Mouse (Mus musculus) liver, embryonic 16.5 days (tissue): ENCODE data around the gene Ryr2. TPM values are rescaled to one million over a fixed set of nuclear protein-coding genes. Genes with fewer than 3 reads are reported as not detected.

Experiments used
- ATAC-seq: fragments of 200-750 bp; cut with Nextera tagmentation; 2 replicates; pipeline ENCODE4 v1.8.0; 2017; ENCODE audit warnings: low read depth, mild to moderate bottlenecking, moderate number of reproducible peaks, moderate library complexity
- H3K27ac ChIP-seq: fragments of 300-500 bp; sonication (generic); 2 replicates; pipeline ENCODE4 v1.5.1; 2014; ENCODE audit warnings: mild to moderate bottlenecking, low read length
- H3K27me3 ChIP-seq: fragments of 300-500 bp; sonication (generic); 2 replicates; pipeline ENCODE4 v1.6.1; 2014; ENCODE audit warnings: low read depth, low read length, mixed read lengths; ENCODE audit not compliant: control insufficient read depth, insufficient read depth
- H3K36me3 ChIP-seq: fragments of 300-500 bp; sonication (generic); 2 replicates; pipeline ENCODE4 v1.6.1; 2014; ENCODE audit warnings: mild to moderate bottlenecking; ENCODE audit not compliant: control insufficient read depth, insufficient read depth
- H3K4me1 ChIP-seq: fragments of 300-500 bp; sonication (generic); 2 replicates; pipeline ENCODE4 v1.6.1; 2014; ENCODE audit warnings: low read depth, low read length, mixed read lengths; ENCODE audit not compliant: control insufficient read depth
- H3K4me2 ChIP-seq: fragments of 300-500 bp; sonication (generic); 2 replicates; pipeline ENCODE4 v1.6.1; 2014; ENCODE audit warnings: low read depth, low read length, mixed read lengths
- H3K4me3 ChIP-seq: fragments of 300-500 bp; sonication (generic); 2 replicates; pipeline ENCODE4 v1.5.1; 2014; ENCODE audit warnings: low read depth, mild to moderate bottlenecking, low read length
- H3K9ac ChIP-seq: fragments of 300-500 bp; sonication (generic); 2 replicates; pipeline ENCODE4 v1.6.1; 2014; ENCODE audit warnings: low read depth, low read length
- H3K9me3 ChIP-seq: fragments of 300-500 bp; sonication (generic); replicated peaks from 2 replicates; pipeline ENCODE4 v1.6.1; 2016; ENCODE audit warnings: low read length; ENCODE audit not compliant: control insufficient read depth
- WGBS: fragments of 180-500 bp; shearing (Covaris S2); extraction: QIAGEN DNeasy Blood & Tissue Kit; methylation state at CpG from one replicate; pipeline ENCODE4 v1.1.7; 2014; ENCODE audit not compliant: insufficient replicate concordance; 5-methylcytosine and 5-hydroxymethylcytosine counted together
- polyA plus RNA-seq: library from polyadenylated mRNA; unstranded; fragments of >200 nt; fragmentation: Nextera tagmentation; extraction: Ambion mirVana; gene quantifications from 2 replicates; pipeline ENCODE4 v1.2.1, GENCODE M21; 2015

The Ryr2 gene
- polyA plus RNA-seq, 1 experiment from 2014 or later, result 0.24 TPM

- no peak overlapping the region for H3K4me3 ChIP-seq
- H3K9me3 ChIP-seq, result no peaks in the 10 kb centered on the region
- no peak overlapping the region for H3K4me2 ChIP-seq
- no peaks in the 10 kb centered on the region for H3K36me3 ChIP-seq
- no peak overlapping the region for H3K9ac ChIP-seq
- no peak for ATAC-seq
- H3K27me3 ChIP-seq, result no peaks in the 10 kb centered on the region
- no peaks in the 10 kb centered on the region; the same call in 1 of the 2 replicates for H3K4me1 ChIP-seq
- H3K27ac ChIP-seq, result no peak overlapping the region
- 58% methylated on average over 2 of the region's 2 CpGs for WGBS
These were observed 201.6 kb downstream of the Ryr2 start for GRCm38 (mm10) chr13:11905126-11905525.

- no peaks in the 10 kb centered on the region for H3K36me3 ChIP-seq
- no peaks in the 10 kb centered on the region; the same call in 1 of the 2 replicates for H3K4me1 ChIP-seq
- no peak overlapping the region for H3K4me3 ChIP-seq
- H3K9me3 ChIP-seq, result no peaks in the 10 kb centered on the region
- H3K27me3 ChIP-seq, result no peaks in the 10 kb centered on the region
- no peak overlapping the region for H3K4me2 ChIP-seq
- WGBS, result 49% methylated on average over 9 of the region's 9 CpGs
- no peak overlapping the region for H3K27ac ChIP-seq
- ATAC-seq, result no peak
- no peak overlapping the region for H3K9ac ChIP-seq
These were observed 203.5 kb downstream of the Ryr2 start for GRCm38 (mm10) chr13:11903272-11903671.

- Histone ChIP-seq H3K27ac (no peak overlapping the region), H3K36me3 (no peaks in the 10 kb centered on the region), H3K27me3 (no peaks in the 10 kb centered on the region), H3K4me1 (no peaks in the 10 kb centered on the region; the same call in 1 of the 2 replicates), H3K4me3 (no peak overlapping the region), H3K9ac (no peak overlapping the region), H3K4me2 (no peak overlapping the region), H3K9me3 (no peaks in the 10 kb centered on the region)
- 61% methylated on average over 6 of the region's 6 CpGs for WGBS
- no peak for ATAC-seq
These were observed 203.9 kb downstream of the Ryr2 start for GRCm38 (mm10) chr13:11902856-11903255.

- H3K27me3 ChIP-seq, result no peaks in the 10 kb centered on the region
- no peak overlapping the region for H3K4me3 ChIP-seq
- H3K36me3 ChIP-seq, result no peaks in the 10 kb centered on the region
- no peak overlapping the region for H3K9ac ChIP-seq
- H3K4me2 ChIP-seq, result no peak overlapping the region
- WGBS, result 58% methylated on average over 2 of the region's 2 CpGs
- no peaks in the 10 kb centered on the region for H3K9me3 ChIP-seq
- H3K4me1 ChIP-seq, result no peaks in the 10 kb centered on the region
- ATAC-seq, result no peak
- H3K27ac ChIP-seq, result no peak overlapping the region
These were observed 206.1 kb downstream of the Ryr2 start for GRCm38 (mm10) chr13:11900631-11901030.

- Histone ChIP-seq H3K4me1 (no peaks in the 10 kb centered on the region), H3K4me3 (no peak overlapping the region), H3K9ac (no peak overlapping the region), H3K27me3 (no peaks in the 10 kb centered on the region), H3K4me2 (no peak overlapping the region), H3K27ac (no peak overlapping the region), H3K9me3 (no peaks in the 10 kb centered on the region), H3K36me3 (no peaks in the 10 kb centered on the region)
- ATAC-seq, result no peak
- 59% methylated on average over 1 of the region's 1 CpGs for WGBS
These were observed 211.1 kb downstream of the Ryr2 start for GRCm38 (mm10) chr13:11895631-11896030.

- no peaks in the 10 kb centered on the region for H3K27me3 ChIP-seq
- no peak overlapping the region for H3K9ac ChIP-seq
- no peak overlapping the region for H3K4me3 ChIP-seq
- 70% methylated on average over 3 of the region's 3 CpGs for WGBS
- no peaks in the 10 kb centered on the region for H3K4me1 ChIP-seq
- no peak overlapping the region for H3K27ac ChIP-seq
- H3K4me2 ChIP-seq, result no peak overlapping the region
- ATAC-seq, result no peak
- no peaks in the 10 kb centered on the region for H3K36me3 ChIP-seq
- H3K9me3 ChIP-seq, result no peaks in the 10 kb centered on the region
These were observed 215.0 kb downstream of the Ryr2 start for GRCm38 (mm10) chr13:11891739-11892138.

- WGBS, result 37% methylated on average over 3 of the region's 3 CpGs
- Histone ChIP-seq H3K9ac (no peak overlapping the region), H3K4me2 (no peak overlapping the region), H3K4me3 (no peak overlapping the region), H3K4me1 (no peaks in the 10 kb centered on the region), H3K27ac (no peak overlapping the region), H3K36me3 (no peaks in the 10 kb centered on the region), H3K27me3 (no peaks in the 10 kb centered on the region), H3K9me3 (no peaks in the 10 kb centered on the region)
- ATAC-seq, result no peak
These were observed 215.6 kb downstream of the Ryr2 start for GRCm38 (mm10) chr13:11891115-11891514.

- Histone ChIP-seq H3K9ac (no peak overlapping the region), H3K4me1 (no peaks in the 10 kb centered on the region), H3K4me2 (no peak overlapping the region), H3K9me3 (no peaks in the 10 kb centered on the region), H3K27me3 (no peaks in the 10 kb centered on the region), H3K36me3 (no peaks in the 10 kb centered on the region), H3K27ac (no peak overlapping the region), H3K4me3 (no peak overlapping the region)
- 57% methylated on average over 3 of the region's 3 CpGs for WGBS
- ATAC-seq, result no peak
These were observed 222.6 kb downstream of the Ryr2 start for GRCm38 (mm10) chr13:11884175-11884574.

GRCm38 (mm10) chr13:11882359-11882758, 224.4 kb downstream of the Ryr2 start:
- Histone ChIP-seq H3K4me1 (no peaks in the 10 kb centered on the region), H3K27me3 (no peaks in the 10 kb centered on the region), H3K9ac (no peak overlapping the region), H3K4me2 (no peak overlapping the region), H3K36me3 (no peaks in the 10 kb centered on the region), H3K27ac (no peak overlapping the region), H3K4me3 (no peak overlapping the region), H3K9me3 (no peaks in the 10 kb centered on the region)
- ATAC-seq, result no peak
- WGBS, result 66% methylated on average over 4 of the region's 4 CpGs
